Mouse (Mus musculus): ENCODE measurements at regions not wholly inside any gene's neighbourhood (a gene's known extent, or its start where the extent isn't known, plus 50 kb on each side); places are given as distances from the start of the nearest gene placed in this dataset.
A peak's percentile ranks its signal among the peaks of the same experiment; 100 is the strongest.

DNA sequence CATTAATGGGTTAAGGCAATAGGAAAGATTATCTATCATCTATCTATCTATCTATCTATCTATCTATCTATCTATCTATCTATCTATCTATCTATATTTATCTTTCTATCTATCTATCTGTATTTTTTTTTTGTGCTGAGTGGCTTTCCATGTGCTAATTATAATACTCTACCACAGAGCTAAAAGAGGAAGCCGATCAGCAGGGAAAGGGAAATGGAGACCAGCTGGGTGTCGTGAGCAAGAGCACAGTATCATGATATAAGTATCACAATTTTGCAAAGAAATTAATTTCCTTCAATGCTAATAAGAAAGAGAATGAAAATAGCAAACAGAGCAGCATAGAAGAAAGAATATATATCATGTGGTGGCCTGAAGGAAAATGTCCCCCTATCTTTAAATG lies 69.6 kb downstream of the Cldn1 start:
- DNase-seq (ENCODE audit: low read depth, low spot score) = no peak

- DNase-seq (ENCODE audit: low read depth, low spot score) = no peak
These were observed 79.9 kb downstream of the Cldn1 start for GRCm38 (mm10) chr16:26291692-26292091.

GRCm38 (mm10) chr16:26285627-26286026 lies 86.0 kb downstream of the Cldn1 start:
- no peak for DNase-seq (ENCODE audit: low read depth, low spot score)

DNA sequence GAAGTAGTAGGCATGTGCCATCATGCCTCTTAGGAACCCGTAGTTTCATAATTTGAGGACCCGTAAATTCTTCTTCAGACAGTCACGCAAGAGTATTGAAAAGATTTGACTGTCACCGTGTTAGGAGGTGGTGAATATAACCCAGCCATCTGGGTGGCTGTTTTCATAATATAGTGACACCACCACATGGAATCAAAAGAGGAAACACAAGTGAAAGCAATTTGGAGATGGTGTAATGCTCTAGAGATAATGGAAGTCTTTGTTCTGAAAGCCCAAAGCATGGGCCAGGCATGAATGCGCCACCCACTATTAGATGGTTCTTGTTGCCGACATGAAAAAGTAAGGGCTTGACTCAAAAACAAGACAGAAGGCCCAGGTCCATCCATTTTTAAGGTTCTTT lies 86.9 kb downstream of the Cldn1 start:
- no peak for DNase-seq (ENCODE audit: low read depth, low spot score)

DNA sequence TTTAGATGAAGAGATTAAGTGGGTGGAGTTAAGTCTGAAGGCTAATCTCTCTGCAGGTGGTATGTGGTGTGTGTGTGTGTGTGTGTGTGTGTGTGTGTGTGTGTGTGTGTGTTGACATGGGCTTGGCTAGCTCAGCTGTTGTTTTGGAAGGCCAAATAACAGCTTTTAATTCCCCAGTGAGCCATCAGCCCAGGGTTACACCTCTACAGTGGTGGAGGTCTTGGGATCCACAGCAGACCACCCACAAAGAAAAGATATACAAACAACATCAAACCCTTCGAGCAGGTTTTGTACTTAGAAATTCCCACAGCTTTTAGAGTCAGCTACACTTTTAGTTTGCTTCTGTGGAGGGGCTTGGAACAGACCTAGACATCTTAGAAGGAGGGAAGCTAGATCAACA lies 89.2 kb downstream of the Cldn1 start:
- DNase-seq (ENCODE audit: low read depth, low spot score) = no peak

DNA sequence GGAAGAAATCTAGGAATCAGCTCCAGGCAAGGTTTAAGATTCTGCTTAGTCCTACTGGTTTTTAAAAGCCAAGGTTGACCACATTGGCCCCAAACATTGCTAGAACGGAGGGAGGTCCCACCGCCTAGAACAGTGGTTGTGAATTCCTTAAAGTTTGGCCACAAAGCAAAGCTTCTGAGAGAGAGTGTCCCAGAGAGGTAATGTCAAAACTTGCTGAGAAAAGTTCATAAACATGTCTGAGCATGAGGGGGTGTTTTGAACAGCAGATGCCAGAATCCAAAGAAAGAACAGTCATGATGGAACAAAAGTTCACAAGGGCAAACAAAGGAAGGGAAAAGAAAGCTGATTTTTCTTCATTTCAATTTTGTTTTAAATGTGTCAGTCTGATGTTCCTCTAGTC lies 90.1 kb downstream of the Cldn1 start:
- DNase-seq (ENCODE audit: low read depth, low spot score) = no peak

- DNase-seq (ENCODE audit: low read depth, low spot score) = no peak
These were observed 94.9 kb downstream of the Cldn1 start for GRCm38 (mm10) chr16:26276789-26277188.

GRCm38 (mm10) chr16:26252824-26253223 lies 118.8 kb downstream of the Cldn1 start:
- DNase-seq (ENCODE audit: low read depth, low spot score) = peak; percentile 8

- no peak for DNase-seq (ENCODE audit: low read depth, low spot score)
These were observed 119.9 kb downstream of the Cldn1 start for GRCm38 (mm10) chr16:26251698-26252097.

DNA sequence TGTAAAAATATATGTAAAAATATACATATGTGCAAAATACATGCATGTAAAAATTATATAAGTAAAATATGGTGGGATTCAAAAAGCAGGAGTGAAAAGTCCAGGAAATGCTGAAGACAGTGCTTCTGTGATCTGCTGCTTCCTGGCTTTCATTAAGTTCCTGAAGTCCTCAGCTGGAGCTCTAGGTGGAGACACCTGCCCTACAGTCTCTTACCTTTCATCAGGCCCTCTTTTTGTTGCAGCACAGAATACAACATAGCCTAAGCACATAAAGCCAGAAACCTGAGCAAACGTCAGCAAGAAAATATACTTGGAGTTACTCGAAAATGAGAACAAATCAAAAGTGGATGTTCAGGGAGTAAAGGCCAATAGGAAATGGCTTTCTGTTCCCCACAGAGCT lies 120.6 kb downstream of the Cldn1 start:
- no peak for DNase-seq (ENCODE audit: low read depth, low spot score)

- DNase-seq (ENCODE audit: low read depth, low spot score) = no peak
These were observed 122.7 kb downstream of the Cldn1 start for GRCm38 (mm10) chr16:26248939-26249338.

- peak; percentile 1 for DNase-seq (ENCODE audit: low read depth, low spot score)
These were observed 123.7 kb downstream of the Cldn1 start for GRCm38 (mm10) chr16:26247926-26248325.

DNA sequence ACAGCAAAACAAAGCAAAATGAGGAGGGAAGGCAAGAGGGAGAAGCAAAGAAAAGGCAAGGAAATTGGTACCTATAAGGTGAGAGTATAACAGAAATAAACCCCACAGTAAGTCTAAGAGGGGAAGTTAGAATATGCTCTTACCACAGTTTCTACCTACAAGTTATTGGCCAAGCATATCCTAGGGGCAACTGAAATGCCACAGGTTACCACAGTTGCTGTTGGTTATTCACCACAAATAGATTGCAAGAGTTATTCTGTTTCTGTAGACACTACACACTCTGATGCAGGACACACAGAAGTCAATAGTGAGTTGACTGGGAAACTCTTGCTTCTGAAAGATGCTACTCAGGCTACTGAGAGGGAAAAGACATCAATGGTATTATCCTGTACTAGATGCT lies 129.7 kb upstream of the P3h2 start:
- DNase-seq (ENCODE audit: low read depth, low spot score) = no peak

DNA sequence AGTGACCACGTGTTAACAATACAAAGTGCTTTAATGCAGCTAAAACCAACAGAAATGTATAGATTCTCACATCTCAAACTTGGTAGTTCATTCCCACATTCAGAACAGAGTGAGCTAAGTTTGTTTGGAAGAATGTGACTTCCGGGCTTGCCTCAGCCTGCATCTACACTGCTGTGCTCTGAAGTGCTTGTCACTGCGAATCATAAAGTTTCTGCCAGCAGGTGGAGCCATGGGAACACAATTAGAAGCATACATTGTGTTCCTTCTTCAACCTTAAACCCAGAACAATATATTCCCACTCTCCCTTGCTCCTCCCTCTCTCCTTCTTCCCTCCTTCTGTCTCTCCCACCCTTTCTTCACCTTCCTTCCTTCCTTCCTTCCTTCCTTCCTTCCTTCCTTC lies 128.5 kb upstream of the P3h2 start:
- DNase-seq (ENCODE audit: low read depth, low spot score) = peak; percentile 85

GRCm38 (mm10) chr16:26231110-26231509 lies 125.5 kb upstream of the P3h2 start:
- DNase-seq (ENCODE audit: low read depth, low spot score) = no peak

- DNase-seq (ENCODE audit: low read depth, low spot score) = no peak
These were observed 105.8 kb upstream of the P3h2 start for GRCm38 (mm10) chr16:26211418-26211817.

DNA sequence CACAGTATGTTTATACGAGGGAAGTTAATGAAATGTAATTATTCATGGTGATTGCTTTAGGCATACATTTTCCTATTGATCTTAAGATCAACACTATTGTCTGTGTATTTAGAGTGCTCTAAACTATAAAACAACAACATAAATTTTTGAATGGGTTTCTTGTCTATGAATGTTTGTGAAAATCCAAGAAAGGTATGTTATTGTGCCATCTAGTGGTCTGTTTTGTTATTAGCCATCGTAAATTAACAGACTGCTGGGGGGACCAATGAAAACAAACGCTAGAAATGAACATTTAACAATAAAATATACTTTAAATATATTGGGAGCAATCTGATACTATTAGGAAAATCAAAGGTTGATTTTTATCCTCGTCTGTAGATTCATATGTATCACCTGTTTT lies 93.5 kb upstream of the P3h2 start:
- peak; percentile 42 for DNase-seq (ENCODE audit: low read depth, low spot score)

DNA sequence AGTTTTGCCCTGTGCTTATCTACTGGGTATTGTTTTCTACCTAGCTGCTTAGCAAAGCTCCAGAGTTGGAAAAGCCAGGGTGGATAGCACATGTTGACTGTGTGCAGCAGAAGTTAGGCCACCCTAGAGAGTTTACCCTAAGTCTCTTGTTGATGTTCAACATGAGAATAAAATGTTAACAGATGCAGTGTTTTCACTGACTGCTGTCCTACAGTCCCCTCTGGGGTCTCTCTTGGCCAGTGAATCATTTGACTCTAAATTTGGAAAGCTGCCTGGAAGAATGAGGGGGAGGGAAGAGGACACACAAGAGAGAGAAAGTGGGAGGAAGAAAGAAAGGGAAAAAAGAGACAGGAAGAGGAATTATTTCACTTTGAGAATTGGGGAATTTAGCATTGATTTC lies 90.8 kb upstream of the P3h2 start:
- no peak for DNase-seq (ENCODE audit: low read depth, low spot score)

DNA sequence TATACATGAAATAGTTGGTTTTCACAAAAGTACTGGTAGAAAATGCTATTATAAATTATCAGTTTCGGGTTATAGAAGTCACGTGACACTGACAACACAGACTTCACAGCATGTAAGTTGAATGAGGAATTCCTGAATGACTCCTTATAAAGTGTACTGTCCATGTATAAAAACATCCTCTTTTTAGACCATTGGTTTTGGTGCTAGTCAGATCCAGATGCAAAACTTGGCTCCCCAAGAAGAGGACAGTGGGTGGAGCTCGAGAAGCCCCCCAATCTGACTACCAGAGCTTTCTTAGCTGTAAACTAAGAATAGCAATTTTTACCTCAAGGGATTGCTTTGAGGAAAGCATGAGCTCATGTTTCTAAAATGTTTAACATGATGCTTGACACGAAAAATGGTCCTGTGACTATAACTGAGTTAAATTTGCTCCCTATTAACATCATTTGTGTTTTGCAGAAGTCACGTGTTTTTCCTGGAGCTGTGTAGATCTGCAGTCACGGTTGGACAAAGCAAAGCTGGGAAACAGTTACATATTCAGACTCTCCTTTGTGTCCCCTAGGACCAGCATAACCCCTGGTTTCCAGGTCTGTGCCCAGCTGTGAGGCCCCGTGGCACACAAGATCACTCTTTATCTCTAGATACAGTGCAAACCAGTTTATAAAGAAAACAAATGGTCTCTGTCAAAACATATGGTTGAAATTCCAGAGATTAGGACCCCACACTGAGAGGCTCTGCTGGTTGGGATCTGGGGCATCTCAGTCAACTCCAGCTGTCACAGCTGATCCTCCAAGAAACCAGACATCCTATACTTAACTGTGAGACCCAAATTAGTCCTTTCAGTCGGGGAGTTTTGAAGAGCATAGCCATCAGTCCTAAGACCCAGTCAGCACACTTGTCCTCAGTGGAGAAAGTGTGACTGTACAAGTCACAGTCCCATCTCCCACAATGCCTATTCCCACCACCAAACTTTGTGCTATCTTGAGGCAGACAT lies 80.0 kb upstream of the P3h2 start:
- DNase-seq (ENCODE audit: low read depth, low spot score) = peak; percentile 42

- no peak for DNase-seq (ENCODE audit: low read depth, low spot score)
These were observed 79.2 kb upstream of the P3h2 start for GRCm38 (mm10) chr16:26184647-26185262.

DNA sequence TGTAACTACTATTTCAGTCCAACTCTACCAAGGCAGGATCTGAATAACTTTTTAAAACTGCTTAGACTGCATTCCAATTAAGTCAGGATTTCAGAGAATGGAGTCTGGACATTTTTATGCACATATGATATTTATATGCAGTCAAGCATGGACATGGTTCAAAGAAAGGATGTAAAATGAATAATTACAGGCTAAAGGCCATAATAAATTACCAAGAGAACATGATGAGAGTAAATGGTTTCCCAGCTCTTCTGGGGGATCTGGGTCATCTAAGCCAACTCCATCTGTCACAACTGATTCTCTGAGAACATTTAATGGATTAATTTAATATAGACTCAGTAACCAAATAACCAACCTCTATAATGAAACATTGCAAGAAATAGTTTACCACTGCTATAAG lies 77.9 kb upstream of the P3h2 start:
- no peak for DNase-seq (ENCODE audit: low read depth, low spot score)

GRCm38 (mm10) chr16:26181716-26182115 lies 76.1 kb upstream of the P3h2 start:
- DNase-seq (ENCODE audit: low read depth, low spot score) = no peak

DNA sequence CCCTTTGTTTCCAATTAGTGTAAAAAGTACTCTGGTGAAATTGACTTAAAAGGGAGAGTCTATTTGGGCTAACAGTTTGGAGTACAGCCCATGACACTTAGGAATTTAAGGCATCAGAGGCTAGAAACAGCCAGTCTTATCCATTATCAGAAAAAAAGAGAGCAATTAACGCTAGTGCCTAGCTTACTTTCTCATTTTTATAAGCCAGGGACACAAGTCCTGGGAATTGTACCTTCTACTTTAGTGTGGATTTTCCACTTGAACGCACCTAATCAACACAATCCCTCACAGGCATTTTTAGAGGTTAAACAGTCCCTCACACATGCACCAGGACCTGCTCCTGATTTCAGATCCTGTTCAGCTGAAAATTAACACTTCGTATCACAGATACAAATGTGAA lies 65.9 kb upstream of the P3h2 start:
- no peak for DNase-seq (ENCODE audit: low read depth, low spot score)

Data from mesoderm, embryonic 11.5 days (tissue).